Mouse (Mus musculus) fat pad, adult 2 months (tissue): ENCODE measurements around the gene Gm8165.
"Not testable (repeated sequence)": the region's sequence is repeated elsewhere in the genome, so short reads cannot be mapped to it uniquely, and the experiment has no call there.

Source experiments
- DNase-seq: peaks from one replicate; pipeline ENCODE4 v3.0.0-alpha.2; 2011; ENCODE audit warnings: low read depth, low spot score; ENCODE audit errors: extremely low read depth

Gm8165 gene

DNA sequence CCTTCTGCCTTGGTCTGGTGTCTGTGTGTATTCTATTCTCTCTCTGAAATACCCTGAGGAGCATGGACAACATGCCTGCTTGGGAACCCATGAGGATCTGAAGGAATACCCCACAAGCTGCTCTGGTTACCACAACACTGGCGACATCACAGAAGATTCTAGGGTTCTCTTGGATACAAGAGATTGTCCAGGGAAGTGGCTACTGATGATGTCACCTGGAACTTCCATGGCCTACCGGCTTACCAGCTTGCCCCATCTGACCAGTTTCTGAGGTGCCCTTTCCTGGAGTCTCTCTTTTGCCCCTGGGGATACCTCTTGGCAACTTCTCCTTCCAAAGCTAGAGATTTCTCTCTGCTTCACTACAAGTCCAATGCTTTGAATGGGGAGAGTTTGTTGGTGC lies at the start of gene Gm8165:
TSS of gene Gm8165 (minus strand) at position 101 of the 400 bp plus-strand sequence.
- not testable (repeated sequence) for DNase-seq

- not testable (repeated sequence) for DNase-seq
These were observed 20.6 kb upstream of the Gm8165 start, which contains the start of gene Gm7324 for GRCm38 (mm10) chr14:43697621-43698020. Gene Gm7324 (plus strand): TSS chr14:43697828.
